Mouse (Mus musculus) intestine, postnatal 0 days (tissue): ENCODE results near the gene Abcg4. TPM values are rescaled to one million over a fixed set of nuclear protein-coding genes. Genes with fewer than 3 reads are reported as not detected.
"Not testable (repeated sequence)": the region's sequence is repeated elsewhere in the genome, so short reads cannot be mapped to it uniquely, and the experiment has no call there.

Experiments used
- ATAC-seq: fragments of 200-750 bp; cut with Nextera tagmentation; 2 replicates; pipeline ENCODE4 v1.8.0; 2017; ENCODE audit warnings: mild to moderate bottlenecking, moderate TSS enrichment, moderate library complexity
- H3K27ac ChIP-seq: fragments of 300-500 bp; sonication (generic); 2 replicates; pipeline ENCODE4 v1.5.1; 2014; ENCODE audit warnings: mild to moderate bottlenecking, low read depth, low read length, moderate library complexity
- H3K27me3 ChIP-seq: fragments of 300-500 bp; sonication (generic); replicated peaks from 2 replicates; pipeline ENCODE4 v1.6.1; 2014; ENCODE audit warnings: low read length, mixed read lengths; ENCODE audit not compliant: control insufficient read depth, insufficient read depth
- H3K36me3 ChIP-seq: fragments of 300-500 bp; sonication (generic); 2 replicates; pipeline ENCODE4 v1.6.1; 2014; ENCODE audit warnings: mild to moderate bottlenecking, moderate library complexity; ENCODE audit not compliant: control insufficient read depth, insufficient read depth
- H3K4me1 ChIP-seq: fragments of 300-500 bp; sonication (generic); replicated peaks from 2 replicates; pipeline ENCODE4 v1.6.1; 2014; ENCODE audit warnings: antibody characterized with exemption, low read length, mixed read lengths; ENCODE audit not compliant: control insufficient read depth, insufficient read depth
- H3K4me2 ChIP-seq: fragments of 300-500 bp; sonication (generic); replicated peaks from 2 replicates; pipeline ENCODE4 v1.6.1; 2014; ENCODE audit warnings: low read depth, mild to moderate bottlenecking, moderate library complexity
- H3K4me3 ChIP-seq: fragments of 300-500 bp; sonication (generic); 2 replicates; pipeline ENCODE4 v1.5.1; 2014; ENCODE audit warnings: low read depth, low read length
- H3K9ac ChIP-seq: fragments of 300-500 bp; sonication (generic); 2 replicates; pipeline ENCODE4 v1.6.1; 2014; ENCODE audit warnings: mild to moderate bottlenecking, low read depth, low read length
- H3K9me3 ChIP-seq: fragments of 300-500 bp; sonication (generic); 2 replicates; pipeline ENCODE4 v1.6.1; 2016; ENCODE audit warnings: mixed run types; ENCODE audit not compliant: control insufficient read depth
- CTCF ChIP-seq: sonication (generic); IDR thresholded peaks from 2 replicates; pipeline ENCODE4 v1.5.1; 2016; ENCODE audit warnings: low read depth, mild to moderate bottlenecking, control low read depth, antibody characterized with exemption, moderate library complexity
- WGBS: fragments of 180-500 bp; shearing (Covaris S2); extraction: QIAGEN DNeasy Blood & Tissue Kit; methylation state at CpG from one replicate; pipeline ENCODE4 v1.1.7; 2014; 5-methylcytosine and 5-hydroxymethylcytosine counted together
- polyA plus RNA-seq: library from polyadenylated mRNA; unstranded; fragments of >200 nt; fragmentation: Nextera tagmentation; extraction: Ambion mirVana; gene quantifications from 2 replicates; pipeline ENCODE4 v1.2.1, GENCODE M21; 2015

Gene Abcg4
- 0.88 and 1.1 TPM in 2 replicates for polyA plus RNA-seq

DNA sequence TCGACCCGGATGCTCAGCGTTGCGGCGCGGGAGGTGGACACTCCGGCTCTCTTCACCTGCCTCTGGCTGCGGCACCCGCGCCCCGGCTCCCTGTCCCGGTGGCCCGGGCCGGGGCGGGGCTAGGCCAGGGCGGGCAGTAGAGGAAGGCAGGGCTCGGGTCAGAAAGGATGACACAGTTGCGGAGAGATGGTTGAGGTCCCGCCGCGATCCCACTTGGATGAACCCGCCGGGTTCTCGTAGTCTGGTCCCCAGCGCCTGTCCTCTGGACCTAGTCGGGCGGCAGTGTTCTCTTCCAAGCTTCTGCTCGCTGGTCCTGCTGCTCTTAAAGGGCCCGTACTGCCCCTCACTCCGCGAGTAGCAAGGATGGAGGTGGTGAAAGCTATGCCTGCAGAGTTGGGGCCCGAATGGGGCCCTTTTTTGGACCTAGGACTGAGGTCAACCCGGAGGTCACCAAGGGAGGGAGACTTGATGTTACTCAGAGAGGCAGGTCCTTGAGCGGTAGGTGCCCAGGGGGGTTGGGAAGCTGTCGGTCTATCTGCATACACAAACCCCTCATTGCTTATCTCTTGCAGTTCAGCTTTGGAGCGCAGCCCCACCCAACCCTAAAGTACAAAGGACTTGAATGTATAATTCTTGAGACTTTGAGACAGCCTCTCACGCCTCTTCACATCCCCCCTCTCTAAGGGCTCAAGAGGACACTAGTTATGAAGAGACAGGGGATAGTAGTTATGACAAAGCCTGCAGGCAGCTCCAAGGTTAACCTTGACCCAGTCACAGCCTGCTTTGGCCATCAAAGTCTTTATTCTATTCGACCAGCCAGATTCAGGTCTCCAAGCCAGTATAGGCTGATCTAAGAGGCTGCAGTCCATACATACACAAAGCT lies at the start of gene Abcg4:
TSS of gene Abcg4 (minus strand) at position 540 of the 883 bp plus-strand sequence.
- TF ChIP-seq CTCF: no peak
- under 1% methylated on average over 38 of the region's 38 CpGs for WGBS
- Histone ChIP-seq H3K27me3 (peaks cover 8% of the 10 kb centered on the region; the same call in 1 of the 2 replicates), H3K9me3 (no peaks in the 10 kb centered on the region), H3K36me3 (peaks cover 31% of the 10 kb centered on the region), H3K9ac (peak within 1 kb of the TSS; percentile 54), H3K4me2 (peak within 1 kb of the TSS; percentile 80), H3K4me3 (peak within 1 kb of the TSS; percentile 53), H3K27ac (no peak within 1 kb of the TSS), H3K4me1 (0 out of 2 replicates have a peak, but pooled peaks cover 7% of the 10 kb centered on the region)
- peak; percentile 24; the same call in 1 of the 2 replicates for ATAC-seq

DNA sequence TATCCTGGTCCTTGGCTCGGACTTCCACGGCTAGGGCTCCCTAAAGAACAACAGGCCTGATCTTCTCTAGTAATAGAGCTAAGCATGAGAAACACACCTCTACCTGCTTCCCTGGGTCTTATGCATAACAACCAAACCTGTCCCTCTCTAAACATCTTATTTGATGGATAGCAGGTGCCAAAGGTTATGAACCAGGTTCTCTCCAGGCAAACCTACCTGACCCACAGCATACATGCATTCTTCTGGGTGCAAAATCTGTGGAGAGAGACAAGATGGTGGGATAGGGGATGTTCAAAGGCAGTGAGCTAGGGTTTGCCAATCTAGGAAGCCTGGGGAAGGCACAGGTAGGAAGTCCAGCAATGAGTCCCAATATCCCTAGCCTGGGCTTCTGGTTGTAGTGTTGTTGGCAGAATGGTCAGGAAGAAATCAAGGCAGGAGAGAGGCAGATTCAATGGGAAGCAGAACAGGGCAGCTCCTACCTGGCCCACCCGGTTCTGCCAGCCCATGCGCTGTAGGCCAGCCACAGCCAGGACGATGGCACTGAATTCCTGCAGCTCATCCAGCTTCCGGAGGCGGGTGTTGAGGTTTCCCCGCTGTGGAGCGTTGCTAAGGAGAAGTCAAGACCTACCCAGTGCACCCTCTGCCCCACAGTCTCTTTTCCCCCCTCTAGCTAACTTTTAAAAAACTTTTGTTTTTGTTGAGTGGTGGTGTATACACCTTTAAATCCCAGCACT lies 49.2 kb upstream of the Abcg4 start:
- Histone ChIP-seq H3K4me3 (no peak overlapping the region), H3K4me2 (peak overlapping the region; percentile 93; the same call in 1 of the 2 replicates), H3K27ac (no peak overlapping the region), H3K4me1 (no peaks in the 10 kb centered on the region), H3K27me3 (no peaks in the 10 kb centered on the region), H3K36me3 (peaks cover 31% of the 10 kb centered on the region), H3K9me3 (no peaks in the 10 kb centered on the region), H3K9ac (no peak overlapping the region)
- no peak for ATAC-seq
- 55% methylated on average over 9 of the region's 9 CpGs for WGBS
- TF ChIP-seq CTCF: no peak

DNA sequence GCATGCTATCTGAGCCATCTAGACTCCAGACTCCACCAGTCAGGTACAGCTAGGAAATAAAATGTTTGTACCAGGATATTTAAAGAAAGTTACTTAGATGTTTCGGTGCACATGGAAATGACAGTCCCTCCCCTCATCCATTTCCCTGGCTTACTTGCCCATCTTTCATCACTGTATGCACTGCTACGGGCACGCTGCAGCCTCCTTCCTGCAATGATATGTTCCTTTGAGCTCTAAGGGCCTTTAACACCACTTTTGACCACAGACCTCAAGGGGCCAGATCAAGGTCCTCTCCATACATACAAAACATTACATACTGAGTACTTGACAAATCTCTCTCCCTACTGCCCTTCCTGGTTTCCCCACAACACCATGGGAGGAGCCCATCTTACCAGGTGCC lies 48.5 kb upstream of the Abcg4 start:
- no peak for ATAC-seq
- Histone ChIP-seq H3K27me3 (no peaks in the 10 kb centered on the region), H3K27ac (no peak overlapping the region; the same call in 1 of the 2 replicates), H3K9ac (0 out of 2 replicates have a peak overlapping the region, but pooled peaks have one; percentile 22), H3K4me1 (no peaks in the 10 kb centered on the region), H3K4me2 (peak overlapping the region; percentile 93), H3K4me3 (peak overlapping the region; percentile 67), H3K36me3 (peaks cover 35% of the 10 kb centered on the region), H3K9me3 (no peaks in the 10 kb centered on the region)
- WGBS: 50% methylated on average over 3 of the region's 3 CpGs
- no peak for TF ChIP-seq CTCF

DNA sequence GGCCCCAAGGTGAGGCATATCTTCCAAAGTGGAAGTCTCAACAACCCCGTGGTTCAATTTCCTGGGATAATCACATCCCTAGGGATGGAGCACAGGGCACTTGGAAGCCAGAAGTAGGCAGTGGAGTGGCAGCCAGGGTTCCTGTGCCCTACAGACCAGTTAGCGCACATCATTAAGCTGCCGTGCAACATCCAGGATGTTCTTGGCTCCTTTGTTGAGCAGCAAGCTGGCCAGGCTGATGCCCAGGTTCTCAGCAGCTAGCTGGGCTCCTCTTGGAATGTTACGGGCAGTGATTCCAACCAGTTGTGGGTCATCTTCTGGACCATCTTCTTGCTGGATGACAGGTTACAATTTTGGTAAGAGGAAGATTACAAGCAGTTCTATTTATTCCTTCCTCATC lies 48.1 kb upstream of the Abcg4 start:
- ATAC-seq, H3K27ac ChIP-seq, H3K27me3 ChIP-seq, H3K9me3 ChIP-seq, H3K4me1 ChIP-seq: not testable (repeated sequence)
- 23% methylated on average over 4 of the region's 4 CpGs for WGBS
- H3K36me3 ChIP-seq: peaks cover 36% of the 10 kb centered on the region
- H3K4me3 ChIP-seq: peak overlapping the region; percentile 67
- H3K9ac ChIP-seq: 0 out of 2 replicates have a peak overlapping the region, but pooled peaks have one; percentile 22
- peak overlapping the region; percentile 93 for H3K4me2 ChIP-seq

DNA sequence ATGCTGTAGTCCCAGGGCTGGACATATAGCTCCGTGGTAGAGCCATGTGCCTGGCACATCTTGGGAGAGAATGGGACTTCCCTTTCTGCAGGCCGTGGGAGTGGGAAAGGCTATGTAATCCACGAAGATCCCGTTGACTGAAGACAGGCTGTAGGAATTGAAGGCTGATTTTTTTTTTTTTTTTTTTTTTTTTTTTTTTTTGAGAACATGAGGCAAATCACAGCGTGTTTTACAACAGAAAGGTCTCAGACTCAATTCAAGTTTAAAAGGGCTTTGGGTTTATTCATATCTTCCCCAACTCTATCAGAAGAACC lies 47.6 kb upstream of the Abcg4 start:
- no peak for ATAC-seq
- 2% methylated on average over 5 of the region's 5 CpGs for WGBS
- peak overlapping the region; percentile 93 for H3K4me2 ChIP-seq
- H3K4me3 ChIP-seq: peak overlapping the region; percentile 67
- H3K9me3 ChIP-seq: no peaks in the 10 kb centered on the region
- H3K9ac ChIP-seq: peak overlapping the region; percentile 87
- H3K36me3 ChIP-seq: peaks cover 37% of the 10 kb centered on the region
- H3K27ac ChIP-seq: no peak overlapping the region
- H3K4me1 ChIP-seq: no peaks in the 10 kb centered on the region
- no peak for TF ChIP-seq CTCF
- no peaks in the 10 kb centered on the region for H3K27me3 ChIP-seq

DNA sequence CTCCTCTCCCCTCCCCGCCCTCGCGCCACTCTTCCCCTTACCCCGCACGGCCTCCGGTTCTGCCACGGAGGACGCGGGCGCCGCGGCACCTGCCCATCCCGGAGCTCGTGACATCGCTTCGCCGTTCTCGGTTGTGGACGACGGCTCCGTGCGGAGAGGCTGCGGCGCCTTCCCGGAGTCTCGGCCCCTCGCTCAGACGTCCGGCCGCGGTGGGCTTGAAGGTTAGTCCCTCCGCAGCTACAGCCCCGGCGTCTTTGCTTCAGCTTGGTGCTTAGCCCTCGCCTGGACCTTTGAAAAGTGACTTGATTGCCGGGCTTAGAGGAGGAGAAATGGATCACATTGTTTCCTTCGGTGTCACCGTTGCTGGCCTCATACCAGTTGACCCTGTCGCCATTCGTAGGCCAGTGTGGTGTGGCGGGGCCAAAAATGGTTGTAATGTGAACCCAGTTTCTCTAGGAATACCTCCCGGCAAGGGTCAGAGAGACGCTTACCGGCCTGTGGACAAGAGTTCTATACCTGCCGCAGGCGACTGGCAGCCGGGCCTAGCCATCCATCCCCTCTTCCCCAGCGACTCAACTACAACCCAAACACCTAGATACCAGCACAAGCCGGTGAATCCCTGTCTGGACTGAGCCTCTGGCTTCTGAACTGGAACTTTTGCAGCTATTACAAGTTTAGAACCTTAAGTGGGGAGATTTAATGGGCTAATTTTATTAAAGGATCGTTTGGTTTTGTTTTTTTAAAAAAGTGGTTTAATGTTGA lies 47.1 kb upstream of the Abcg4 start:
- peak; percentile 5 for ATAC-seq
- Histone ChIP-seq H3K4me1 (no peaks in the 10 kb centered on the region), H3K9me3 (no peaks in the 10 kb centered on the region), H3K4me3 (peak overlapping the region; percentile 67), H3K27me3 (no peaks in the 10 kb centered on the region), H3K9ac (peak overlapping the region; percentile 87), H3K36me3 (peaks cover 38% of the 10 kb centered on the region), H3K4me2 (peak overlapping the region; percentile 93), H3K27ac (peak overlapping the region; percentile 80)
- no peak for TF ChIP-seq CTCF
- under 1% methylated on average over 50 of the region's 50 CpGs for WGBS
